Mouse (Mus musculus) heart, postnatal 0 days (tissue): ENCODE results near the gene Ppp1r14a. TPM values are rescaled to one million over a fixed set of nuclear protein-coding genes. Genes with fewer than 3 reads are reported as not detected.
A peak's percentile ranks its signal among the peaks of the same experiment; 100 is the strongest.

ENCODE experiments used
- ATAC-seq: fragments of 200-750 bp; cut with Nextera tagmentation; 2 replicates; pipeline ENCODE4 v1.8.0; 2017; ENCODE audit warnings: low read depth, moderate number of reproducible peaks, moderate library complexity; ENCODE audit not compliant: insufficient read depth
- DNase-seq: peaks from one replicate; pipeline ENCODE4 v3.0.0-alpha.2; 2016; ENCODE audit warnings: low spot score
- H3K27ac ChIP-seq: fragments of 300-500 bp; sonication (generic); 2 replicates; pipeline ENCODE4 v1.5.1; 2014; ENCODE audit warnings: low read depth, mild to moderate bottlenecking
- H3K27me3 ChIP-seq: fragments of 300-500 bp; sonication (generic); 2 replicates; pipeline ENCODE4 v1.6.1; 2014; ENCODE audit warnings: low read length, mixed read lengths; ENCODE audit not compliant: control insufficient read depth, insufficient read depth
- H3K36me3 ChIP-seq: fragments of 300-500 bp; sonication (generic); replicated peaks from 2 replicates; pipeline ENCODE4 v1.6.1; 2014; ENCODE audit warnings: low read length, mixed read lengths; ENCODE audit not compliant: control insufficient read depth, insufficient read depth
- H3K4me1 ChIP-seq: fragments of 300-500 bp; sonication (generic); 2 replicates; pipeline ENCODE4 v1.6.1; 2014; ENCODE audit warnings: antibody characterized with exemption; ENCODE audit not compliant: control insufficient read depth, insufficient read depth
- H3K4me2 ChIP-seq: fragments of 300-500 bp; sonication (generic); 2 replicates; pipeline ENCODE4 v1.6.1; 2014; ENCODE audit warnings: low read depth, mild to moderate bottlenecking, low read length, moderate library complexity
- H3K4me3 ChIP-seq: fragments of 300-500 bp; sonication (generic); 2 replicates; pipeline ENCODE4 v1.5.1; 2014; ENCODE audit warnings: low read depth, low read length
- H3K9ac ChIP-seq: fragments of 300-500 bp; sonication (generic); replicated peaks from 2 replicates; pipeline ENCODE4 v1.6.1; 2014; ENCODE audit warnings: low read depth, low read length, mixed read lengths
- H3K9me3 ChIP-seq: fragments of 300-500 bp; sonication (generic); replicated peaks from 2 replicates; pipeline ENCODE4 v1.6.1; 2016; ENCODE audit warnings: low read length; ENCODE audit not compliant: control insufficient read depth
- CTCF ChIP-seq: IDR thresholded peaks from 2 replicates; pipeline ENCODE4 v1.5.1; 2016; ENCODE audit warnings: antibody characterized with exemption, control low read depth, low read depth
- EP300 ChIP-seq: IDR thresholded peaks from 2 replicates; pipeline ENCODE4 v1.6.1; 2016; ENCODE audit warnings: antibody characterized with exemption, low read depth
- WGBS: fragments of 180-500 bp; shearing (Covaris S2); extraction: QIAGEN DNeasy Blood & Tissue Kit; methylation state at CpG from one replicate; pipeline ENCODE4 v1.1.7; 2014; 5-methylcytosine and 5-hydroxymethylcytosine counted together
- polyA plus RNA-seq: library from polyadenylated mRNA; unstranded; fragments of >200 nt; fragmentation: Nextera tagmentation; extraction: Ambion mirVana; gene quantifications from 2 replicates; pipeline ENCODE4 v1.2.1, GENCODE M21; 2015
- total RNA-seq: library from RNA; depleted of rRNA; stranded (reverse); fragments of >200 nt; gene quantifications from 2 replicates; pipeline ENCODE4 v1.2.3, GENCODE M21; 2014; ENCODE audit warnings: low replicate concordance

Ppp1r14a gene
- total and polyA plus RNA-seq, 2 experiments from 2014 or later: 17.9 to 61.8 TPM

DNA sequence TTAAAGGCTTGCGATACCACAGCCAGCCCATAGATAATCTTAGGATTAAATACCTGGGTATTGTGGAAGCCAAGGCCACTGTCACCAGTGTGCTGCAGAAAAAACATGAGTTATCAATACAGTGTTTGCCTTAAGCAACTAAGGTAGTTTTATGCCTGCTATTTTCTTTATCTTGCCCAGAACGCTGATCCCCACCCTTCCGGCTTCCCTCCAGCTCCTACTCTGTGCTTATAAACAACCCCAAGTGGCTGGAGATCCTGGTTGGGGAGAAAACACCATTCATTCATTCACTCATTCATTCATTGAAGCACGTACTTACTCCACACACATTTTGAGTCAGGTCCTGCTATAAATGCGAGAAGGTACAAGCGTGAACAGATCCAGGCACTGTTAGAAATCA is 4.6 kb upstream of the Ppp1r14a start:
- Histone ChIP-seq H3K4me2 (no peak overlapping the region), H3K4me1 (peaks cover 25% of the 10 kb centered on the region), H3K27me3 (no peaks in the 10 kb centered on the region; the same call in 1 of the 2 replicates), H3K4me3 (no peak overlapping the region), H3K36me3 (no peaks in the 10 kb centered on the region), H3K9ac (no peak overlapping the region), H3K9me3 (no peaks in the 10 kb centered on the region), H3K27ac (no peak overlapping the region)
- WGBS: 88% methylated on average over 6 of the region's 6 CpGs
- ATAC-seq: no peak
- no peak for DNase-seq
- TF ChIP-seq CTCF: no peak
- TF ChIP-seq EP300: no peak

DNA sequence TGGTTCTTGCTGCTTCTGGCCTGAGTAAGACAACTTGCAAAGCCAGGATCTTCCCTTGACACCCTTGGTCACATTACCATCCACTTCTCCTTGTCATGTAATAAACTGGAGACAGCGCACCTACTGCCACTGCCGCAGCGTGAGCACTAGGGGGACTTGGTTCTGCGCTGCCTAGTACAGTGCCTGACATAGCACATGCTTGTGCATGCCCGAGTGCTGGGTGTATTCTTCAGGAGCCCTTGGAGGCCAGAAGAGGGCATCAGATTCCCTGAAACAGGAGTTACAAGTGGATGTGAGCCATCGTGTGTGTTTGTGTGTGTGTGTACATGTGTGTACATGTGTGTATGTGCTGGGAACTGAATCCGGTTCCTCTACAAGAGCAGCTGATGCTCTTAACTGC is 1.6 kb upstream of the Ppp1r14a start:
- ATAC-seq: no peak

DNA sequence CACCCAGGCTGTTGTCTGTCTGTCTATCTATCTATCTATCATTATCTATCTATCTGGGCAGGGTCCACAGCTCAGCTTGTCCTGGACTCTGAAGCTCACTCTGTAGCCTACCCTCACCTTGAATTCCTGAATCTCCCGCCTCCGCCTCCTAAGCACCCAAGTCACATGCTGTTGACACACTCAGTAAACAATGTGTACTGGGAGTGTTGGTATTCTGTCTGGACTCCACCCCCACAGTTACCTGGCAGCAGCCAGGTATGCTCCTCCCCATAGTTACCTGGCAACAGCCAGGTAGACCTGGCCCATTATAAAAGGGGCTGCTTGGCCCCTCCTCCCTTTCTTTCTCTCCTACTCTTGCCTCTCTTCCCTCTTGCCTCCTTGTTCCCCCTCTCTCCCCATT is 1.0 kb upstream of the Ppp1r14a start:
- no peak for DNase-seq
- Histone ChIP-seq H3K27me3 (no peaks in the 10 kb centered on the region), H3K9ac (no peak overlapping the region), H3K27ac (no peak overlapping the region), H3K4me3 (no peak overlapping the region), H3K4me1 (peaks cover 12% of the 10 kb centered on the region; the same call in 1 of the 2 replicates), H3K9me3 (no peaks in the 10 kb centered on the region), H3K36me3 (no peaks in the 10 kb centered on the region), H3K4me2 (no peak overlapping the region)
- 90% methylated on average over 2 of the region's 2 CpGs for WGBS
- TF ChIP-seq CTCF: no peak
- TF ChIP-seq EP300: no peak
- no peak for ATAC-seq

More for the DNA sequence above, 1.6 kb upstream of the Ppp1r14a start:
- Histone ChIP-seq H3K4me3 (no peak overlapping the region), H3K4me2 (no peak overlapping the region), H3K27ac (no peak overlapping the region), H3K9me3 (no peaks in the 10 kb centered on the region), H3K36me3 (no peaks in the 10 kb centered on the region), H3K9ac (no peak overlapping the region), H3K4me1 (0 out of 2 replicates have a peak, but pooled peaks cover 6% of the 10 kb centered on the region), H3K27me3 (no peaks in the 10 kb centered on the region)
- 81% methylated on average over 7 of the region's 7 CpGs for WGBS
- no peak for DNase-seq
- TF ChIP-seq EP300 (no peak), CTCF (no peak)

DNA sequence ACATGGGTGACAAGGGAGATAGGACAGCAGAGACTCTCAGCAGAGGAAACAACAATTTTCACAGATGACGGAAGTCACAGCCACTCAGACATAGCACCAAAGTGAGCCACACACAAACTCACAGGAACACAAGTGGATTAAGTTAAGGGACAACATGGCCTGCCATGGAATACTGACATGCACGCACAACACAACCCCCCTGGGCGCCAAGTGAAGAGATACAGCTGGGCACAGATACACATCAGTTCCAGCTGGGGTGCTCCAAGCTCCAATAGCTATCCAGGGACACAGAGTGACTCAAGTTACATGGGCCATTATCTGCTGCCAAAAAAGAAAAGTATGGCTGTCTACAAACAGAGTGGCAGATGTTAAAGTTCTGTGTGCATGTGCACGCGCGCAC is 748 bp downstream of the Ppp1r14a start:
- H3K27ac ChIP-seq: peak overlapping the region; percentile 62
- H3K9ac ChIP-seq: 0 out of 2 replicates have a peak overlapping the region, but pooled peaks have one; percentile 36
- H3K4me3 ChIP-seq: peak overlapping the region; percentile 54
- no peaks in the 10 kb centered on the region for H3K27me3 ChIP-seq
- no peak for TF ChIP-seq EP300
- DNase-seq: no peak
- H3K4me1 ChIP-seq: peaks cover 15% of the 10 kb centered on the region; the same call in 1 of the 2 replicates
- no peaks in the 10 kb centered on the region for H3K36me3 ChIP-seq
- no peaks in the 10 kb centered on the region for H3K9me3 ChIP-seq
- peak overlapping the region; percentile 68 for H3K4me2 ChIP-seq
- 74% methylated on average over 6 of the region's 6 CpGs for WGBS
- no peak for ATAC-seq

DNA sequence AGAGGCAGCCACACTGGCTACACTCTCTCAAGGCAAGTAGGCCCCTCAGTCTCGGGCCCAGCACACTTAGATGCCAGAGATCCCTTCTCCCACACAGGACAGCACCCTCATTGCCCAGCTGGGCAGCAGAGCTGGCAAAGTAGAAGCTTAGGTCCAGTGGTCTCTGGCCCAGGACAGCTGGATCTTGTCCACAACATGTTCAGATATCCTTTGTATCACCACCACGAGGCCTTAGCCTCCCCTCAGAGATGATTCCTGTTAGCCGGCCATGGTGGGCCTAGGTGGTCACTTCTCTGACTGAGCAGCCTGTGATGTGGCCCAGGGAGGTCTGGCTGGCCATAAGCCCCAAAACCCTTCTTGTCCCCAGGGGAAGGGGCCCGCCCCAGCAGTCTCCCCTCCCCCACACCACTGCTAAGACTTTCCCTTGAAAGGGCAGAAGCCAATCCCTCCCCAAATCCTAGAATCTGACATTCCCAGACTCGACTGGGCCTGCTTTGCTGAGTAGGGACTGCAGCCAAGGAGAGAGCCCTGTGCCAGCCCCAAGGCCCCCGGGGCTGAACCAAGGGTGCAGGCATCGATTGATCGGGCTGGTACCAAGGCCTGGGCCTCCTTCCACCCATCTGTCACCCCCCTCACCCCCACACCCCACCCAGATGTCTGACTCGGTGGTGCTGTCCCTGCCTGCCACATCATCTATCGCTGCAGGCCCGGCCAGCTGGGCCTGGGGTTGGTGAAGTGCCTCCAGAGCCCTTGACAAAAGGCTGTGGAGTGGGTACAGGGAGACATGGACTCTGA is 1.8 kb downstream of the Ppp1r14a start:
- Histone ChIP-seq H3K4me2 (peak overlapping the region; percentile 68), H3K27ac (peak overlapping the region; percentile 62), H3K36me3 (no peaks in the 10 kb centered on the region), H3K9ac (no peak overlapping the region), H3K9me3 (no peaks in the 10 kb centered on the region), H3K4me1 (peaks cover 15% of the 10 kb centered on the region; the same call in 1 of the 2 replicates), H3K27me3 (no peaks in the 10 kb centered on the region), H3K4me3 (no peak overlapping the region)
- no peak for DNase-seq
- no peak for ATAC-seq
- WGBS: 71% methylated on average over 11 of the region's 11 CpGs
- TF ChIP-seq EP300 (no peak), CTCF (no peak)
